Mouse (Mus musculus) layer of hippocampus, adult 9-10 months (tissue): ENCODE measurements around the gene Lrrc8d.

ENCODE experiments used
- DNase-seq: peaks from one replicate; pipeline ENCODE4 v3.0.0; 2022; ENCODE audit warnings: low spot score

Gene Lrrc8d

DNA sequence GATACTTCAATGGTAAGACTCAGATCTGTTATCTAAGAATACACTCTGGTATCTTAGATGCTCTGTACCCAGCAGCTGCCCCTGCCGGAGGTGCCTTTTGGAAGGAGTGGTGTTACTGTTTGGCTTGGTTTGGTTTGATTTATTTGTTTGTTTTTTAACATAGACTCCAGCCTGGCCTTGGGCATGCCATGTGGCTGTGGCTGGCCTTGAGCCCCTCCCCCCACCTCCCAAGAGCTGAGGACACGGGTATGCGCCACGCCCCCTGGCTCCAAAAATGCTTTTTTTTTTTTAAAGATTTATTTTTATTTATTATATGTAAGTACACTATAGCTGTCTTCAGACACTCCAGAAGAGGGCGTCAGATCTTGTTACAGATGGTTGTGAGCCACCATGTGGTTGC lies 65.6 kb downstream of the Lrrc8d start:
- DNase-seq, result no peak

DNA sequence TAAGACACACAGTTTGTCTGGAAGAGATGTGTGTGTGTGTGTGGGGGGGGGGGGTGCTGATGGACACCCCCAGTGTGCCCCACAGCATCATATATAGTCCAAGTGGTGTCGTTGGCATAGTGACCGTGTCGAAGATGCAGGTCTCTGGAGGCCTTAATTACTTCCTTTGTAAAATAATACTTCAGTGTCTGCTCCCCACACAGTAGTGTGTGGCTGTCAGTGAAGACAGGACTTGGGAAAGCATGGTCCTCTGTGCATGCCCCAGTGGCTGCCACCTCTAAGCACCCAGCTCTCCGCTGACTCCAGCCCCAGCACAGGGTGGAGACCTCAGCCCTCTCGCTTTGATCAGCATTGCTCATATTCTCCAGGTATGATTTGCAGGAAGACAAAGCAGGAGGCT lies 76.6 kb downstream of the Lrrc8d start:
- DNase-seq, result no peak

DNA sequence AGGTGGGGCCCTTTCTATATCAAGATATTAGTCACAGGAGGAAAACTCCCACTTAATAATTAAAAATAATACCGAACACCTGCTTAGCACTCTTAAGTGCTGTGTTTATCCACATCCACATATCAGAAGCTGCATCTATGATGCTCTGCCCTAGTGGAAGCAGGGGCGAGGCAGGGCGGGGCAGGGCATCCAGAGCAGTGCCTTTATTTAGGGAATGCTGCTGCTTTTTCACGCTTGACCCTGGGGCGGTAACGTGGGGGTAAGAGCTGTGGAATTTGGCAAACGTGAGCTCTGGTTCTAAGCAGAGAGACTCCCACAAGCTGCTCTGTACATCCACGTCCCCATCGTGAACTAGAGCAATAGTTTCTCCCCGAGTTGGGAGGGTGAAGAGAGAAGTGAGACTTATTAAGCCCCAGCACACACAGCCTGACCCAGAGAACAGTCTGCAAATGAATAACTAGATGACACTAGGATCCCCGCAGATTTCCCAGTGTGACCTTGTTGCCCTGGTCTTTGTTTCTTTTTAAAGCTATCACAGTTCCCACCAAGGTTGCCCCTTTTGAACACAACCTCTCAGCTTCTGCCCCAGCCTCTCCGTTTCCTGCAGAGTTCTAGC lies 77.3 kb downstream of the Lrrc8d start:
- no peak for DNase-seq

DNA sequence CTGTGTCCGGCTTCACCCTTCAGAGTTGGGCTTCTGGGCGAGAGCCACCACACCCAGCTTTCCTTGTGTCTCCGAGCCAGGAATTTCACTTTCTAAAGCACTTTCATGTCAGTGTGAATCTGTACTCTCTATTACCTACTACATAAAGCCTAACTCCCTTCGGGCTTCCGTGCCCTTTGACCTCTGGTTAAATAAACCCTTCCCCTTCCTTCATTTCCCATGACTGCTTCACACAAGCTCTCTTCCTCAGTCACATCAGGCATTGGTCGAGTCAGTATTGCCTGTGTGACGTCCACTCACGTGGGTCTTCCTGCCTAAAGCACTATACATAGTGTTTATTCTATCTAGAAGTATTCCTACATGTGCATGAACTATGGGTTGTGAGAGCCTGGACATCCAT lies 77.9 kb downstream of the Lrrc8d start:
- no peak for DNase-seq

DNA sequence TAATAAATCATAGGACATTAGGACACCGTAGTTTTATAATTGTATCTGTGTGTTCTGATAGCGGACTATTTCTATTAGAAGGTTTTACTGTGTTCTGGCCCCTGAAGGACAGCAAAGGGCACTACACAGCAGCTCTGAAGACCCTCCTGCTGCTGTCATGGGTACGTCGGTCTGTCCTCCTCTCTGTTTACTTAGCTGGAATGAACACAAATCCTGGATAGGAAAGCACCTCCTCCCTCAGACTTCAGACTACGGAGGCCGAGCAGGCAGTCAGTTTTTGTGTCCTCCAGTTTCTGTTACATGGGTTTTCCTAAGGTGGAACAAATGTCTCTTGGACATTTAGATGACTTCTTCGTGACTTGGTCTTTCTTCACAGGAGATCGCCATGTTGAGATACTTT lies 78.4 kb downstream of the Lrrc8d start:
- DNase-seq, result no peak

DNA sequence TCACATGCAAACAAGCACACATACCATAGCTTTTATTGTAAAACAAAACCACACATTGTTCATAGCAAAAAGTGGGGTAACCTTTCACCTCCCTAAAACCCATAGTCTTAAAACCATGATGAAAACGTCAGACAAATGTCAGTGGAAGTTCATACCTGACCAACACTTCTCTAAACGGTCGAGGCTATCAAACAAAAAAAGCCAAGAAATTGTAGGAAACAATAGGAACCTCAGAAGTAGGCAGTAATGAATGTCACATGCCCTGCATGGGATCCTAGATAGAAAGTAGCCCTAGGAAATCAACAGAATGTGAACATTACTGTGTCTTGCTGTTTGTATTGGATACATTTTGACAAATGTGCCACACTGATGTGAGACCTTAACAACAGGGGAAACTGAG lies 79.0 kb downstream of the Lrrc8d start:
- no peak for DNase-seq

DNA sequence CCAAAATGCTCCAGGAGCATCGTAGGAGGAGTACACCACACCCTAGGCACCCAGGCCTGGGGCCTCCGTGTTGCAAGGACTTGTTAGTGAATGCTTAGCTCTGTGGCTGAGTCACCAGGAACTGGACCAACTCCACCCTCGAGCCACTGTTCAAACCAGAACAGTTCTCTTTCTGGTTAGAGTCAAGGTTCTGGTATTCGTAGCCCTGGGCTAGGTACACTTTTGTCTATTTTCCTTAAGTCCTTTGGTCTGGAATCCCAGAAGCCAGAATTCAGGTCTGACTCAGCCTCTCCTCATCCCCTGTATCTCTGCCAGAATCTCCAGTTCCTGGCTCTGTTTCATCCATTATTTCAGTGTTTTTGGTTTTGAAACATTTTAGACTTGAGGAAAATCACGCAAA lies 79.6 kb downstream of the Lrrc8d start:
- DNase-seq, result no peak

DNA sequence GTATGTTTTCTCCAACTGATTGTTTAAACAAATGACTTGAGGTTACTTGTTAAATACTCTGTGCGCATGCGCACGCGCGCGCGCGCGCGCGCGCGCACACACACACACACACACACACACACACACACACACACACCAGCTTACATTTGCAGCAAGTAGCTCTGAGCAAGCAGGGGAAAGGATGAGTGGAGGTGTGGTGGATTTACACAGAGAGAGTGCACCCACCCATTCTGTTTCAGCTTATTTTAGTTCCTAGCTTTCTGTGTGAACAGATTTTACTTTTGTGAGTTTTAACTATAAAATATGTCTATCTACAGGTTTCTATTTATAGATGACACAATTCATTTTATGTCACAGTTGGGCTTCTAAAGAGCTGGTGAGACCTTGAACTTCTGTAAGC lies 84.1 kb downstream of the Lrrc8d start:
- no peak for DNase-seq

DNA sequence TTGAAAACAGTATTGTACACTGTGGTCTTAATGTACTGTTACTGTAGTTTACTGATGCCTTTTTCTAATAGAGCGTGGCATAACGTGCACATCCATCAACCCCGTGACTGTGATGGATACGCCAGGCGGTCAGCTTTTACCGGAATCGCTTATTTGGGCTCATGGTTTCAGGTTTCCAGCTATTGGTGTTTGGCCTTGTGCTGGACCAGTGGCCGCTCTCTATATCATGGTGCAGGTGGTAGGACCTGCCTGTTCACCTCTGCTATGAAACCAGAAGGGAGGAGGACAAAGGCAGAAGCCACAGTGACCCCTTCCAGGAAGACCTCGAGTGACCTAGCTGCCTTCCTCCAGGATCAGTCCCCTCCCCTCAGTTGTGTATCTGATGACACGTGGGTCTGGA lies 85.0 kb downstream of the Lrrc8d start:
- no peak for DNase-seq

DNA sequence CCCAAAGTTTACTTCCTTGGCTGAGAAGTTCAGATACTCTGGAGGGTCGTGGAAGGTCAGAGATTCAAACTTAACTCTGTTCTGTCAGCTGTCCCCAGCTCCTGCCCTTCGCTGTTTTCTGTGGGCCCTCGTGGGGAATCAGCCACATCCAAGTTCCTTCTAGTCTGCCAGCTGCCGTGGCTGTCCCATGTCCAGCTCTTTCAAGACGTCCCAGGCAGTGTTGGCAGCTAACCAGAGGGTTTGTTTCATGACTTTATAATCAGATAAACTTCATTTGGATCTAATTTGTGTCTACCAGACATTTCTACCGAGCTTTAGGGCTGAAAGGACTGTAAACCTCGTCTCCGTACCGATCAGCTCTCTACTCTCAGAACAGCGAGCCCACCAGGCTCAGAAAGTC lies 87.8 kb downstream of the Lrrc8d start:
- no peak for DNase-seq

DNA sequence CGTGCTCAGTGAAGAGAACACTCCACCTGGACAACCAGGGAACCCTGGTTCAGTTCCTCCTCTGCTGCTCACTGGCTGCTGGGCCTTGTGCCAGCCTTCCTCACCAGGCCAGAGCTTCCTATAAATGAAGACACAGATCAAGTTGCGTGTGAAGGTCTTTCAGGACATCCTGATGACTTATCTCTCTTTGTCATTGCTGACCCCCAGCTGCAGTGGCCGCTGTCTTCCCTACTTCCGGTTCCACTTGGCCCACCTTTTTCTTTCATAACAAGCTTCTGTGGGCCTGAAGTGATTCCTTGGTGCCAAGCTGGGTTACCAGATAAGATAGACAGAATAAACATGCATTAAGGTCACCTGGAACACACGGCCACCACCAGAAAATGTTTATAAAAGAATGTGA lies 90.0 kb downstream of the Lrrc8d start:
- no peak for DNase-seq

DNA sequence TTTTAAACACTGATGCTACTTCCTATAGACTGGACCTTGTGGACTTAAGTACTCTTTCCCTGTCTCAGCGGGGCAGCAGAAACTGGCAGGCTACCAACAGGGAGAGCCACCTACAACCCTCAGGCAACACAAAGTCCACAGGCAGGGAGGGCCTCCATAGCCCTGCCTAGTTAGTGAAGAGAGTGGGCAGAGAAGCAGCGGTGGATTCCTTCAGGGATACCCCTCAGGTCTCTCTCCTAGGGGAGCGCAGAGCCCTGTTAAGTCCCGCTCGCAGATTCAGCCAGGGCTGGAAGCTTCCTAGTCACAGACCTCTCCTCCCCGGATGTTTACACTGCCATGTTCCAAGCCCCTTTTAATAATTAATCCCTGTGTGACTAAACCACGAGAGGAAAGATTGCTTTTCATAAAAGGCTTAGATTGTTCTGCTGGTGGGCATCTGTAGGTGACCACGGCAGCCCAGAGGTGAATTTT lies 92.6 kb downstream of the Lrrc8d start:
- no peak for DNase-seq

DNA sequence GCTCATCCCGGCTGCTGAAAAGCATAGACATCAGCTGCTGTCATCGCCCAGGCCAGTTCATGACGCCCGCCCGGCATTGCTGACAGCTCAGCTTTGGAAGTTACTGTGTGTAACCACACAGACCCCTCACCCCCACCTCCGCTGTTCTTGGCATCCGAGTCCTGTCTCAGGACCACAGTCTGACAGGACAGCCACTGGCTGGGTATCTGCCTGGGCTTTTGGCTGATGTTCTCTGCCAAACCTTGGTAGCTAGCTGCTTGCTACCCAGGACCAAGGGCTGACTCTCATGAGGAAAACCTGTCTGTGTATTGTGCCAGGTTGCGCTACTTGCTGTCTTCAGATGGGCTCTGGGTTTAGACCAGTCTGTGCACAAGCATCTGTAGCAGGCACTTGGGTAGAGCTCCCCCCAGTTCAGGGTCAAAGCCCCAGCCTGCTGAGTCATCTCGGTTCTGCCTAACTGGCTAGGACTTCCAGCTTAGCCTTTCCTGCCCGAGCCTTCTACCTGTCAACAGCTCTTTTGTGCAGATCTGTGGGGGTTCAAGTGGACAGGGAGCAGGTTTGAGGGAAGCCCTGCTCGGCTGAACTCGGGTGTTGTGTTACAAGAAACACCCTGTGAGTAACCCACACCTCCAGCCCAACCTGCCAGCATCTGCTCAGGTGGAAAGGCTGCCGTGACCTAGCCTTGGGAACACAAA lies 93.2 kb downstream of the Lrrc8d start:
- no peak for DNase-seq

DNA sequence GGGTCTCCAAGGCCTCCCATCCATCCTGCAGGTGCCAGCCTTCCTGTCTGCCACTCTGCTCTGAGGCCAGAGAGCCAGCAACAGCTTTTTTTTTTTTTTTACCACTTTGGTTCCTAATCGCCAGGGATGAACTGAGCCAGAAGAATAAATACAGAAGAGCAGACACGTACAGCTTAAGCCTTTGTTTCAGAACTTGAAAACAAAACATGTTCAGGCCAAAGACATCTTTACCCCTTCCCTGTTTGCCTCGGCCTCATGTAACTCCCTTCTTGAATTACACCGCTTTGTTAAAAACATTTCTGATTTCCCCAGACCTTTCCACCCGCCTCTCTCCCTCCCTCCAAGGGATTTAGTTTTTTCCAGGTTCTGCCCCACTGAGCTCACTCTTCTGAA lies 93.8 kb downstream of the Lrrc8d start:
- DNase-seq, result no peak

DNA sequence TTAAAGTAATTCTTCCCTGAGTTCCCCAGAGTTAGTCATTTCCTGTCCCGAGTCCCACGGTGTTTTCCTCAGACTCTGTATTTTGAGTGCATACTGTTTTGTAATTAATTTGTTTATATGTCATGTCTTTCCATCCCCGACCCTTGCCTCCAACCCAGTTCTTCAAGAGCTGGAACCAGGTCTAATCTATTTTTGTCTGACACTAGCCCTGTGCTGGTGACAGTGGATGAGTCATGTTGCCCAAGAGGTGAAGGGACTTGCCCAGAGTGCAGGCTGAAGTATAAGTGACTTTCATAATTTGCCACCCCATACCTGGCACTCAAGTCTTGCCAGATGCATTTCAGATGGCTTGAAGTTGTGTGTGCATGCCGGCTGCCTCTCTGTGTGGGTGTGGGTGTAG lies 98.7 kb downstream of the Lrrc8d start:
- no peak for DNase-seq

DNA sequence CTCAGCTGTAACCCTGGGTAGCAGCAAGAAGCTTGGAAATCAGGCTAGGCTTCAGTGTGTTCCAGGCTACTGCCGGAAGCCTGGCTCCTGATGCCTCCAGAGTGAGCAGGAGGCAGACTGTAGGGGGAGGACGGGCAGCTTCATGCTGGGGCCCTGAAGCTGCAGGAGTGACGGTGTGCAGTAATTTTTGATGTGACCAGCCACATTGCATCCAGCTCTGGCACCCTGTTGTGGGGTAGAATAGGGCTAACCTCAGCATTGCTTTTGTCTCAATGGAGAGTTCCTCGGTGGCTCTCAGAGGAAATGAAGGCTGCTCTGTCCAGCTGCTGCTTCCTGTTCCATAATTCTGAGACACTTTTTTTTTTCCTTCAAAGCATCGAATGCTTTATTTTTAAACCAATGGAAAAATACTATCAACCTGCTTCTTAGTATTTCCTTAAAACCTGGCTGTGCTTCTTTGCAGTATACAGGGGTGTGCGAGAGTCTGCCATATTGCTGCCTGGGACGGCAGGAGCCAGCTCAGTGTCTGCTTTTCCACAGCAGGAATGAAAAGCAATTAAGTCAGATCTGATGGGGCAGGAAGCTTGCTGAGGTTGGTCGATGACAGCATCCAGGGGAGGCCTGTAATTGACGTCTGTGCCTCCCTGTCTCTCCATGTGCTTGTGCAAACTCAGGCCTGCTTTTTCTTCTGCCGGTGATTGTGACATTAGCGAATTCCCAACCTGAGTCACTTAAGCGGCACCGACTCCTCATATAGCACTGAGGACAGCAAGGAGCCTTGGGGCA lies 100.3 kb downstream of the Lrrc8d start:
- no peak for DNase-seq

DNA sequence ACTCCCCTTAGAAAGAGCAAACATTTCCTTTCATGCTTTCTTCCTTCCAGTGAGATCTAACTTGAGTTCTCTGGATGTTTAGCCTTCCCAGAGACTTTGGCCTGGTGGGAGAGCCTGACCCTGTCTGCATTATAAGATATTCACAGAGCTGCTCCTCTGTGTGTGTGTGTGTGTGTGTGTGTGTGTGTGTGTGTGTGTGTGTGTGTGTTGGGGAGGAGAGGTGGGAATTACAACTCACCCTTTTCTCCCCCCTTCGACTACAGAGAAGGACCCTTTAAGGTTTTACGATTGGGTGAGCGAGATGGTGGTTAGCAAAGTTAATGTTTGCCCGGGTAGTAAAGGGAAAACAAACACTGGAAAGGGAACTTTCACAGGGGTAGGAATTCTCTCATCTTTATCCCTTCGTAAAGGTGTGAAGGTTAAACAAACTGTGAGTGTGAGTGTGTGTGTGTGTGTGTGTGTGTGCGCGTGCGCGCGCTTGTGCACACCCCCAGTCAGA lies 101.3 kb downstream of the Lrrc8d start:
- no peak for DNase-seq

DNA sequence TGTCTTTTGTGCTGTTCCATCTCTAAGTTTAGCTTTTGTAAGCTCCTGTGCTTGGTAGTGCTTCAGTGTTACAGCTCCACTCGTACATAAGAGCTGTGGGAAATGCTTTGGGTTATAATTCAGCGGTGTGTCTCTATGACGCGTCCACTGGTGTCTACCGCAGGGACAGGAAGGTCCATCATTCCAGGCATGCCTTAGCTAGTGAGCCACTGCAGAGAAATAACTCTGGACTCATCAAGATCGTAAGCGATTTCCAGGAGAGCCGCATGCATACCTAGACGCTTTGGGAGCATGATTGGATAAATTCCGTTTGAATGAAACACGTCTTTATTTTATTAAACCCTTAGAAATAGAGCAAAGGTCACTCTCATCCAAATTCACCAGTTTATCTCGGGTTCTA lies 106.2 kb downstream of the Lrrc8d start:
- no peak for DNase-seq

DNA sequence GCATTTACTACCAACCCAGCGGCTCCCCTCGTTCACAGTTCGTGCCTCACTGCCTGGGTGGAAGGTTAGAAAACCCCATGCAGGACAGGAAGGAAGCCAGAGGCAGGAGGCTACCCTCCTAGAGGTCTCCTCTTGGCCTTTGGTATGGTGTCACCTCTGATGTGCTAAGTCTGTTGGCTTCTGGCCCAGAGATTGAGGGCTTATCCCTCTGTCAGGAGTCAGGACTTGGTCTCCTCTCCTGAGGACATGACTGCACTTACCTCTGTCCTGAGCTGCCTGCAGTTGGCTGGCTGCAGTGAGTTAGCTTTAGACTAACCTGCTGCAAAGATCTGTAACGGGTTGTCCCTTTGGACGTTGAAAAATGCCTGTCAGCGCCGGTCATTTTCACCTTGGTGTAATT lies 107.7 kb downstream of the Lrrc8d start:
- DNase-seq, result no peak

DNA sequence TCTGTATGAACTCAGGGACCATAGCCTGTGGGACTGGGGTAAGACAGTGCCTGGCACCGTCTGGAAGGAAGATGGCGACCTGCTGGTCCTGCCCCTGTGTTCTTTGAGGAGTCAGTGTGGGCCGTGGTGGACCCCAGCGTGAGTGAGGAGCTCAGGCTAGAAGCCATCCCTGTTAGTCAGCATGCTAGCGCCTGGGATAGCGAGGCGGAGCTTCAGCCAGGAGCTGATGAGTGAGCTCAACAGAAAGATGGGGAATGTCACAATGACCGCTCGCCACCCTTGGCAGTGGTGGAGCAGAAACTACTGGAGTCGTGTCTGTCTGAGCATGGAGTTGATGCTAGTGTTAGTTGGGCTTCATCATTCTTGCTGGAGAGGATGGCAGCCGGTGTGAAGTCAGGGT lies 109.3 kb downstream of the Lrrc8d start:
- no peak for DNase-seq

DNA sequence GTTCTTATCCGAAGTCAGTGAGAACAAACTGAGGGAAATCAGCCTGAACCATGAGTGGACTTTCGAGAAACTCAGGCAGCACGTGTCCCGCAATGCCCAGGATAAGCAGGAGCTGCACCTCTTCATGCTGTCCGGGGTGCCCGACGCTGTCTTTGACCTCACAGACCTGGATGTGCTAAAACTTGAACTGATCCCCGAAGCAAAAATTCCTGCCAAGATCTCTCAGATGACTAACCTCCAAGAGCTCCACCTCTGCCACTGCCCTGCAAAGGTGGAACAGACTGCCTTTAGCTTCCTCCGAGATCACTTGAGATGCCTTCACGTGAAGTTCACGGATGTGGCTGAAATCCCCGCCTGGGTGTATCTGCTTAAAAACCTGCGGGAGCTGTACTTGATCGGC lies 113.3 kb downstream of the Lrrc8d start:
- no peak for DNase-seq

DNA sequence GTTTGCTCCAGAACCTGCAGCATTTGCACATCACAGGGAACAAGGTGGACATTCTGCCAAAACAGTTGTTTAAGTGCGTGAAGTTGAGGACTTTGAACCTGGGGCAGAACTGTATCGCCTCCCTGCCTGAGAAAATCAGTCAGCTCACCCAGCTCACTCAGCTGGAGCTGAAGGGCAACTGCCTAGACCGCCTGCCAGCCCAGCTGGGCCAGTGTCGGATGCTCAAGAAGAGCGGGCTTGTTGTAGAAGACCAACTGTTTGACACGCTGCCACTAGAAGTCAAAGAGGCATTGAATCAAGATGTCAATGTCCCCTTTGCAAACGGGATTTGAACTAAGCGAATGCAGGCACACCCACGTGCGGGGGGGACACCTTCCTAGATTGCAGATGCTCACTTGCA lies 114.2 kb downstream of the Lrrc8d start:
- peak; percentile 21 for DNase-seq

DNA sequence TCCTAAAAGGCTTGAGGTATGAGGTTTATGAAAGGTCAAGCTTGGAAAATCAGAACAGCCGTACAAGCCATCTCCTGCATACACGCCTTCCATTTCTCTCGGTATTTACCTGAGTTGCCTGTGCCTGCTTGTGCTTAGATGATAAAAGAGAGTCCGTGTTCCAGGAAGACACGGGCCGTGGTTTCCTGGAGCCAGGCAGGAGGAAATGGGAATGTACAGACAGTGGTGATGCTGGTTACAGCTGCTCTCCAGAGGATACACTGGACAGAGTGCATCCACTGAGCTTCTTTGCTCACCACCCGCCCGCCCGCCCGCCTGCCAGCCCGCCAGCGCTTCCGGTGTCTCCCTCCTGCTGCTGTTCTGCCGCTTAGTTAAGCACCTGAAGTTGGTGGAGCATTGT lies 116.3 kb downstream of the Lrrc8d start:
- no peak for DNase-seq
